Mouse (Mus musculus) limb, embryonic 13.5 days (tissue): Measurements from ENCODE around the gene Pid1. TPM values are rescaled to one million over a fixed set of nuclear protein-coding genes. Genes with fewer than 3 reads are reported as not detected.

Experiments used
- ATAC-seq: fragments of 200-750 bp; cut with Nextera tagmentation; 2 replicates; pipeline ENCODE4 v1.8.0; 2017; ENCODE audit warnings: low read depth, moderate number of reproducible peaks, moderate TSS enrichment; ENCODE audit not compliant: low FRiP score
- H3K27ac ChIP-seq: fragments of 300-500 bp; sonication (generic); 2 replicates; pipeline ENCODE4 v1.5.1; 2015; ENCODE audit warnings: inconsistent platforms, mild to moderate bottlenecking, moderate library complexity
- H3K27me3 ChIP-seq: fragments of 300-500 bp; sonication (generic); 2 replicates; pipeline ENCODE4 v1.6.1; 2015; ENCODE audit warnings: mild to moderate bottlenecking, inconsistent platforms
- H3K36me3 ChIP-seq: fragments of 300-500 bp; sonication (generic); 2 replicates; pipeline ENCODE4 v1.6.1; 2015; ENCODE audit warnings: inconsistent platforms, mild to moderate bottlenecking, moderate library complexity
- H3K4me1 ChIP-seq: fragments of 300-500 bp; sonication (generic); 2 replicates; pipeline ENCODE4 v1.6.1; 2015; ENCODE audit warnings: inconsistent platforms
- H3K4me2 ChIP-seq: fragments of 300-500 bp; sonication (generic); replicated peaks from 2 replicates; pipeline ENCODE4 v1.6.1; 2015; ENCODE audit warnings: inconsistent platforms, mild to moderate bottlenecking, moderate library complexity
- H3K4me3 ChIP-seq: fragments of 300-500 bp; sonication (generic); 2 replicates; pipeline ENCODE4 v1.5.1; 2015; ENCODE audit warnings: moderate library complexity, mild to moderate bottlenecking, inconsistent platforms
- H3K9ac ChIP-seq: fragments of 300-500 bp; sonication (generic); 2 replicates; pipeline ENCODE4 v1.6.1; 2015; ENCODE audit warnings: mild to moderate bottlenecking, inconsistent platforms
- H3K9me3 ChIP-seq: fragments of 300-500 bp; sonication (generic); 2 replicates; pipeline ENCODE4 v1.6.1; 2016; ENCODE audit warnings: inconsistent platforms
- WGBS: fragments of 180-500 bp; shearing (Covaris S2); methylation state at CpG from one replicate; pipeline ENCODE4 v1.1.7; 2015; 5-methylcytosine and 5-hydroxymethylcytosine counted together
- polyA plus RNA-seq: library from polyadenylated mRNA; unstranded; fragments of >200 nt; fragmentation: Nextera tagmentation; extraction: Ambion mirVana; gene quantifications from 2 replicates; pipeline ENCODE4 v1.2.1, GENCODE M21; 2015

Gene Pid1
- polyA plus RNA-seq, 1 experiment from 2014 or later: 59.3 TPM

DNA sequence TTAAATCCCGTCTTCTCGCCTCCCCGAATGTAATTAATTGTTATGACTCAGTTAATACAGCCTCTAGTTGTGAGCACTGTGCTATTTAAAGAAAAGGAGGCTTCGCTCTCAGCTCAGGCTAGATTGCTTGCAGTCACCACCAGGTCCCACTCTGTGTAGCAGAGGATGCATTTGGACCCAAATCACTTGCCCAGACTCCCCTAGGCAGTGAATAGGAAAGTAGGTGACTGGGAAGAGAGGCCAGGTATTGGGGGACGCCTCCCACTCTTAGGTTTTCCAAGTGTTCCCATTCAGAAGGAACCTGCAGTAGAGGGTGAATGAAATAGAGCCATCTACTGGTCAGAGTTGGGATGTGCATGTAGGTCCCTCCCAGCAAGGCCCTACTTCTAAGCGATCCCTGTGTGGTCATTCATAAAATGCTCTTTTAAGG, 77.3 kb downstream of the Pid1 start:
- Histone ChIP-seq H3K4me1 (peaks cover 16% of the 10 kb centered on the region), H3K27ac (no peak overlapping the region), H3K27me3 (peaks cover 27% of the 10 kb centered on the region), H3K9me3 (no peaks in the 10 kb centered on the region), H3K36me3 (no peaks in the 10 kb centered on the region), H3K4me2 (no peak overlapping the region), H3K4me3 (no peak overlapping the region), H3K9ac (no peak overlapping the region)
- 35% methylated on average over 6 of the region's 6 CpGs for WGBS
- peak; percentile 62 for ATAC-seq

DNA sequence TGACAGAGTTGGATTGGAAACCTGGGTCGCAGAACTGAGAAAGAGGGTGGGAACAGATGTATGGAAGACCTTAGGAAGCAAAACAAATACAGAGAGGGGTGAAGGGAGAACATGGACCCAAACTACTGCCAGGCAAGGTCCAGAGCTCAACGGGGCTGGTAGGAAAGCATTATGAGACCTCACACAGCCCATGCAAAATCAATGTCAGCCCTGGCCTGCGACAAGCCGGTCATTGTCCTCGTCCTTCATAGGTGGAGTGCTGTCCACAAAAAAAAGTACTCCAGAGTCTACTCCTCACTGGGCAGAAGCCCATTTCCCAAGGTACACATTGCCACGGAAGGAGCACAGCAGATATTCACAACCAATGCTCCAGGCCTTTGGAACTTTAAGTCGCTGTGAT, 78.4 kb downstream of the Pid1 start:
- Histone ChIP-seq H3K27me3 (peaks cover 32% of the 10 kb centered on the region), H3K4me1 (peaks cover 20% of the 10 kb centered on the region), H3K36me3 (no peaks in the 10 kb centered on the region), H3K4me2 (no peak overlapping the region), H3K9ac (no peak overlapping the region), H3K4me3 (no peak overlapping the region), H3K27ac (no peak overlapping the region), H3K9me3 (no peaks in the 10 kb centered on the region)
- no peak for ATAC-seq
- 80% methylated on average over 7 of the region's 7 CpGs for WGBS

DNA sequence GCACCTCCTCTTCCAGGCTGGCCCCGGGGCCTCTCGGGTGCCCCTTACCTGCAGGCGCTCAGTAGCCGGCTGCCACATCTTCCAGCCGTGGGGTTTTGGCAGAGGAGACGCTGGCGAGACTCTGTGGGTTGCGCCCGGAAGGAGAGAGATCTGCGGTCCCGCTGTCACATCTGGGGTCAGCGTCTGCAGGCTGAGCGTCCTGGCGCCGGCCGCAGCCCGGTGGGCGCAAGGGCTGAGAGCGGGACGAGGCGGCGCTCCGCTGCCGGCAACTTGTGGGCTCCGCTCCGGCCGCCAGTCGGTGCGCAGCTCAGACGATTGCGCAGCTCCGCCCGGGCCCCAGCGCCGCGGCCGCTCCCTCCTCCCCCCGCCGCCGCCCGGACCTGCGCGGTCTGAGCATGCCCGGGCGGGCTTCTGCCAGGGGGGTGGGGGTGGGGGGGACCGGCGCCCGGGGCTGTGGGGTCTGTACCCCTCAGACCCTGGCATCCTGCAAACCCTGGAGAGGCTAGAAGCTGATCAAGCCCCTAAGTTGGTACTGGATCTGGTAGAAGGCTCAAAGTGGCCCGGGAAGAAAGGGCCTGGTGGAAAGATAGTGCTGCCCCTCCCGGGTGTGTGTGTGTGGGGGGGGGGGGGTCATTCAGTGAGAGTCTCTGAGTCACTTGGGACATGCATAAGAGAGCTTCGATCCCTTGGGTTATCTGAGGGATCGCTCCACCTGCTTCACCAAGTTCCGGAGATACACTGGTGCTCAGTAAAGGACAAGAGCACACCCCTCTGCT, 79.5 kb downstream of the Pid1 start:
- H3K36me3 ChIP-seq: no peaks in the 10 kb centered on the region
- peak overlapping the region; percentile 73 for H3K4me3 ChIP-seq
- peaks cover 20% of the 10 kb centered on the region for H3K4me1 ChIP-seq
- peak overlapping the region; percentile 80 for H3K9ac ChIP-seq
- H3K27ac ChIP-seq: no peak overlapping the region
- no peaks in the 10 kb centered on the region for H3K9me3 ChIP-seq
- H3K27me3 ChIP-seq: peaks cover 36% of the 10 kb centered on the region
- H3K4me2 ChIP-seq: peak overlapping the region; percentile 83
- WGBS: 5% methylated on average over 38 of the region's 53 CpGs
- peak; percentile 86 for ATAC-seq

DNA sequence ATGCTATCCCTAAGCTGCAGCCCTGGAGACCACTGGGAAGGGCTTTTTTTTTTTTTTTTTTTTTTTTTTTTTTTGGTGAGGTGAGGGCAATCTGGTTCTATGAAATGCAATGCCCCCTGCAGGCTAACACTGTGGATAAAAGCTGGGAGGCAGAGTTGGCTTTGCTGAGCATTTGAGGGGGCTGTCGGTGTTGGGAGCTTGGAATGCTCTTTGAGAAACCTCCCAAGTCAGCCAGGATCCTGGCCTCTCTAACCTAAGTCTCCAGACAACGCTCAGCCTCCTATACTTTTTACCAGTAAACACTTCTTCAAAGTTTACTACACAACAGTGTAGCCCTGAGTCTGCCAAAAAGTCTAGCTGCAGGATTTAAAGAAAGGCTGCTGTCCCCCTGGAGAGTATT, 80.9 kb downstream of the Pid1 start:
- Histone ChIP-seq H3K9ac (peak overlapping the region; percentile 80), H3K4me3 (peak overlapping the region; percentile 73), H3K27me3 (peaks cover 25% of the 10 kb centered on the region), H3K4me2 (peak overlapping the region; percentile 83), H3K27ac (no peak overlapping the region), H3K9me3 (no peaks in the 10 kb centered on the region), H3K4me1 (peaks cover 20% of the 10 kb centered on the region), H3K36me3 (no peaks in the 10 kb centered on the region)
- ATAC-seq: no peak
- WGBS: 2% methylated on average over 2 of the region's 2 CpGs

DNA sequence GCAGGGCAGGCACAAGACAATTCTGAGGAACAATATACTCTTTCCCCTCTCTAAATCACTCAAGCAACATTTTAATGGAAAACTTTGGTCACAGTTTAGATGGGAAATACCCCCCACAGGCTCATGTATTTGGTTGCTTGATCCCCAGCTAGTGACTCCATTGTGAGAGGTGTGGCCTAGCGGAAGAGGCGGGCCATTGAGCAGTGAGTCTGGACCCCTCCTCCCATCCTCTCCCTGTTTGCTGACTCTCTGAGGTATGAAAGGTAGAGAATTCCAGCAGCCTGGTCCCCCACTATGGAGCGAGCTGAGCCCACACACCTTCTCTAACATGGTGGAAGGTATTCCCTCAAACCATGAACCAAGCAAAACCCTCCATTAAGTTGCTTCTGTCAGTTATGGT, 83.8 kb downstream of the Pid1 start:
- Histone ChIP-seq H3K27ac (no peak overlapping the region), H3K4me2 (no peak overlapping the region), H3K4me3 (no peak overlapping the region), H3K4me1 (peaks cover 16% of the 10 kb centered on the region), H3K9ac (no peak overlapping the region), H3K36me3 (no peaks in the 10 kb centered on the region), H3K27me3 (peaks cover 16% of the 10 kb centered on the region), H3K9me3 (no peaks in the 10 kb centered on the region)
- WGBS: 94% methylated on average over 3 of the region's 3 CpGs
- ATAC-seq: no peak

DNA sequence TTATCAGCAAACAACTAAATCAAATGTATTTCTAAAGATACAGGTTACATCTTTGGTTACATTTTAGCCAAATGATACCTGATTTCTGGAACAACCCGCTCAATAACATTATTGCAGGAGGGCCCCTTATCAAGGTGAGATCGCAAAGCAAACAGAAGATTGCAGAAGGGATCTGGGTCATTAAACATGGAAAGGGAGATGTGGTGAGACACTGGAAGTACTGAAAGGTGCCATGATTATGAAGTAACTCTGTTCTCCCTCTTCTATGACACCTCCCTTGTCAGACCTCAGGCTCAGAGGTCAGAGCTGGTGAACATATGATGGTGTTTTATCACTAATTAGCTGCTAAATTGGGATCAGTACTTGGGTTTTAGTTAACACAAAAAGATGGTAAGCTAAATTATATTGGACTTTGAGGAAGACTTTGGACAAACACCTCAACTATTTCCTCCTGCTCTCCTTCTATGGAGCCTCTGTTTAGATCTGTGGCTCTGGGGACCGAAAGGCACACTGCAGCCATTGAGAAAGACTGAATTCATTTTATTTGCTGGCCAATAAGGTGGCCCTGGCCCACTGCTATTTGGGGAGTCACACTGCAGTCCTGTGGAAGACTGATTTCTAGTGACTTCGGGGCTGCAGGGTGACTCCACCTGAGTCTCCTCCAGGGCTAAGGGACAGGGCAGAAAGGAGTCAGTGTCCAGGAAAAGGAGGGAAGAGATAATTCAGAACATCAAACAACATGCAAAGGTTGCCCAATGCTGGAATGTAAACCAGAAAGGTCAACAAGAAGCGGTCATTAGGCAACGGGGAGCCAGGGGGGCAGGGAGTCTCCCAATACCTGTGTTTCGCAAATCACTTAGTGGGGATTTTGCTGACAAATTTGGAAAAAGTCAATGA, 85.4 kb downstream of the Pid1 start:
- ATAC-seq: no peak
- Histone ChIP-seq H3K27ac (no peak overlapping the region), H3K9ac (no peak overlapping the region), H3K4me2 (no peak overlapping the region), H3K9me3 (no peaks in the 10 kb centered on the region), H3K27me3 (peaks cover 12% of the 10 kb centered on the region; the same call in 1 of the 2 replicates), H3K4me3 (no peak overlapping the region), H3K4me1 (peaks cover 16% of the 10 kb centered on the region), H3K36me3 (no peaks in the 10 kb centered on the region)
- WGBS: 80% methylated on average over 7 of the region's 7 CpGs

DNA sequence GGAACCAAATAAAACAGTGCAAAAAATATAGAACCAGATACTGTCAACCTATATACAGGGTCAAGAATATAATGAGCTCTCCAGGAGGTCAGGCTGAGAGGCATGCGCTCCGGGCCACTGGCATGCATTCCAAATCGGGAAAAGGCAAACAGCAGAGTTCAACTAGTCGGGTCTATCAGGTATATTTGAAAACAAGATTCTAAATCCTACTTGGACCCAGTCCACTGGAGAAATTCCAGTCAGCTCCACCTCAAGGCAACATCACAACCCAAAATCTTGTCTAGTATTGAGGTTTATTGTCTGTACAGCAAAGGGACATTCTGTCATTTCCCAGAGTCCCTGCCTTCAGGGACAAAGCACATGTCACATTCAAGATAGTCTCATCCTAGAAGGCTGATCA, 91.0 kb downstream of the Pid1 start:
- ATAC-seq: no peak
- no peak overlapping the region for H3K9ac ChIP-seq
- H3K27me3 ChIP-seq: no peaks in the 10 kb centered on the region
- H3K4me1 ChIP-seq: no peaks in the 10 kb centered on the region
- no peaks in the 10 kb centered on the region for H3K9me3 ChIP-seq
- 74% methylated on average over 4 of the region's 4 CpGs for WGBS
- no peak overlapping the region for H3K4me3 ChIP-seq
- no peak overlapping the region for H3K27ac ChIP-seq
- no peaks in the 10 kb centered on the region for H3K36me3 ChIP-seq
- no peak overlapping the region for H3K4me2 ChIP-seq

DNA sequence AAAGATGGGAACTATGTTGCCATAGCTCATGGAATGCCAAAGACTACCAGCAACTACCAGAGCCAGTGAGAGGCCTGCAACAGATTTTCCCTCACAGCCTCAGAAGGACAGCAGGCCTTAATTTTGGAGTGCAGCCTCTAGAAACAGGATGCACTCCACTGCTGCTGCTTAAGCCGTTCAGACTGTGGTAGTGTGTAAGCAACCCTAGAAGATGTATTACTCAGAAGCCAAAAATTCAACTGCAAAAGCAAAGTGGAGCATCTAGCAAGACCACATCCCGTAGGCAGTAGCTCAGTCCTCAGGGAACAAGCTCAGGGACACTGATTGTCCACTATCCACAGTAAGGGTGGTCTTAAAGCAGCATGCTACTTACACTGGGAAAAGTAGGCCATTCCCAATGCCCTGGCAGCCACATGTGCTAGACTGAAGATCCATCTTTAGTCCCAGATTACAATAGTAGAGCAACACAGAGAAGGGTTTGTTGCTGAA, 92.2 kb downstream of the Pid1 start:
- 70% methylated on average over 2 of the region's 2 CpGs for WGBS
- no peaks in the 10 kb centered on the region for H3K4me1 ChIP-seq
- no peak for ATAC-seq

DNA sequence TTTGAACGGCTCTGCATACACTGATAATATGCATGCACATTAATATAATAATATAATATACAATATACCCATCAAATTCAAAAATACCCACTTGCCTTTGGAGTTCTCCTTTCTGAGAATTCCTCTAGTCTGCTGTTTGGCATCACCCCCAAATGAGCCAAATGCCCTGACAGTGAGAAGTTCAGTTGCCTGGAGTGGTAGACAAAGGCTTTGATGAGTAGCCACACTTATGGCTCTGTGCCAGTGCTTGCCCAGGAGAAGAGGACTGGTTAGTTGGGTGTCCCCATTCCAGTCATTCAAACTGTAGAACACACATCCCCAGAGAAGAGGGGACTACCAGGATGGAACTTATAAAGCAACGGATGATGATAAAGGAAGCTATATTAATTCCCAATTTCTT, 106.3 kb downstream of the Pid1 start:
- no peak overlapping the region for H3K4me2 ChIP-seq
- no peaks in the 10 kb centered on the region for H3K9me3 ChIP-seq
- no peak overlapping the region for H3K9ac ChIP-seq
- H3K27me3 ChIP-seq: no peaks in the 10 kb centered on the region
- no peak for ATAC-seq
- H3K36me3 ChIP-seq: no peaks in the 10 kb centered on the region
- H3K4me1 ChIP-seq: peaks cover 29% of the 10 kb centered on the region
- 91% methylated on average over 2 of the region's 2 CpGs for WGBS
- H3K27ac ChIP-seq: no peak overlapping the region
- H3K4me3 ChIP-seq: no peak overlapping the region

More for the DNA sequence above, 92.2 kb downstream of the Pid1 start:
- Histone ChIP-seq H3K27me3 (no peaks in the 10 kb centered on the region), H3K9ac (no peak overlapping the region), H3K9me3 (no peaks in the 10 kb centered on the region), H3K36me3 (no peaks in the 10 kb centered on the region), H3K4me2 (no peak overlapping the region), H3K4me3 (no peak overlapping the region), H3K27ac (no peak overlapping the region)

DNA sequence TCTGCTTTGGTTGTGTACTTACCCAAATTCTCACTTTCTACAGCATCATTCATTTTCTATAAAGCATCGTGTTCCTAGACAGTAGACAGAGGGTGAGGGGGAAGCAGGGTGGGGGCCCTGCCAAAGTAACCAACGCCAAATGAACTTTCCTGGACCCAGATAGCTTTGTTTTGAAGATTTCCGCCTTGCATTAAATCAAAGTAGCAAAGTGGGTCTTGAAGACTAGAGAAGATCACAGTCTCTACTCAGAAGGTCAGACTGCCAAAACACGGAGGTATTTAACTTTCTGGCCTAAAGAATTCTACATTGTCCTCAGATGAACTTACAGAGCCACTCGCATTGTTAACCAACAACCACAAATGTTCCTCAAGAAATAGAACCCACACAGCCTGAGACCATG, 109.6 kb downstream of the Pid1 start:
- no peak overlapping the region for H3K4me3 ChIP-seq
- H3K9ac ChIP-seq: no peak overlapping the region
- no peaks in the 10 kb centered on the region for H3K9me3 ChIP-seq
- WGBS: 72% methylated on average over 5 of the region's 5 CpGs
- H3K4me2 ChIP-seq: no peak overlapping the region
- no peak for ATAC-seq
- peaks cover 21% of the 10 kb centered on the region for H3K4me1 ChIP-seq
- H3K36me3 ChIP-seq: no peaks in the 10 kb centered on the region
- no peak overlapping the region for H3K27ac ChIP-seq
- no peaks in the 10 kb centered on the region for H3K27me3 ChIP-seq

DNA sequence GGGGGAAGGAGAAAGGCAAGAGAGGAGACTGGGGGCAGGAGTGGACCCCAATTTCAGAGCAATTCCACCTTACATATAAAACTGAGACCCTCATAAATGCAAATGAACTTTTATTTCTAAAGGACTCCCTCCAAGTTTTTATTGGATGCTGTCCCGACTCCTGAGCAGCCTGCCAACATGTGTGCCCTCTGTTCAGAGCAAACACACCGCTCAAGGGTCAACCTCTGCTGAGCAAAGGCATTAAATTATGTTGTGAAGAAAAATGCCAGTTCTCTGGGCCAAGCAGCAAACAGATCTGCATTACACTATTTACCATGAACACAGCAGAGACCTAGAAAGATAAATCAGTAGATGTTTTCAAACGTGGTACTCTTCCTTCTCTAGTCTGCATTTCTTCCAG, 110.1 kb downstream of the Pid1 start:
- ATAC-seq: no peak
- no peaks in the 10 kb centered on the region for H3K27me3 ChIP-seq
- WGBS: 24% methylated on average over 3 of the region's 3 CpGs
- H3K36me3 ChIP-seq: no peaks in the 10 kb centered on the region
- no peaks in the 10 kb centered on the region for H3K9me3 ChIP-seq
- no peak overlapping the region for H3K4me2 ChIP-seq
- H3K4me3 ChIP-seq: no peak overlapping the region
- H3K4me1 ChIP-seq: peaks cover 21% of the 10 kb centered on the region
- H3K27ac ChIP-seq: no peak overlapping the region
- H3K9ac ChIP-seq: no peak overlapping the region

DNA sequence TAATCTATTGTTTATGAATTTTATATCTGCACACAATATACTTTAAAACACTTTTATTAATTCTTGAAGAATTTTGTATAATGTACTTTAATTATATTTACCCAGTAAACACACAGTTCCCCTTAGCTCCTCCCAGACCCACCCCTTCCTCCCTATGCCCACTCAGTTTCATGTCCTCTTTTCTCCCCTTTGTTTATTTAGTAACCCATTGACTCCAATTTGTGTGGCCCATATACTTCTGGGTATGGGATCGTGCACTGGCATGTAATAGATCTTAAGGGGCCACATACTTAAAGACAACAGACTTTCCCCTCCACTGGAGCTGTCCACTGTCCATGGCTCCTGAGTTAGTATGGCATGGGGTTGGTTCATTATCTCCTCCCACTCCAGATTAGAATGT, 112.8 kb downstream of the Pid1 start:
- peaks cover 21% of the 10 kb centered on the region for H3K4me1 ChIP-seq
- H3K27ac ChIP-seq: no peak overlapping the region
- H3K9ac ChIP-seq: no peak overlapping the region
- H3K9me3 ChIP-seq: no peaks in the 10 kb centered on the region
- WGBS: 52% methylated on average over 1 of the region's 1 CpGs
- no peaks in the 10 kb centered on the region for H3K27me3 ChIP-seq
- H3K4me3 ChIP-seq: no peak overlapping the region
- no peak overlapping the region for H3K4me2 ChIP-seq
- ATAC-seq: no peak
- H3K36me3 ChIP-seq: no peaks in the 10 kb centered on the region
